Comparison of ENCODE assay signal across 8 mouse cellular contexts in genomic region chr11:9048011-9048702, GRCm38 (mm10). TPM values are rescaled to one million over a fixed set of nuclear protein-coding genes. Genes with fewer than 3 reads are reported as not detected.
DNase-seq lines count a peak whose midpoint lies in the region; ATAC-seq and TF ChIP-seq lines count a peak whose summit lies in the region.

Gene Gm11992, plus strand, starts transcription at chr11:9048594.

- WGBS in forebrain, embryonic 12.5 days = 4% methylated on average over 21 of the region's 21 CpGs
- 5% methylated on average over 21 of the region's 21 CpGs for WGBS in heart, embryonic 16.5 days
- 2% methylated on average over 21 of the region's 21 CpGs for WGBS in liver, embryonic 14.5 days (ENCODE audit: insufficient replicate concordance)
- 3% methylated on average over 21 of the region's 21 CpGs for WGBS in stomach, embryonic 15.5 days

- TF ChIP-seq CTCF in E14TG2a.4 (conservative IDR thresholded peaks at IDR 0.05; ENCODE audit: low read length) = no peak
- TF ChIP-seq CTCF in liver, embryonic 14.5 days (IDR thresholded peaks at IDR 0.05; ENCODE audit: low read depth) = no peak

- no peaks in the 10 kb centered on the region for H3K9me3 ChIP-seq in E14TG2a.4 (ENCODE audit: low read length)
- no peaks in the 10 kb centered on the region for H3K9me3 ChIP-seq in forebrain, embryonic 12.5 days
- H3K9me3 ChIP-seq in heart, embryonic 16.5 days (replicated peaks; ENCODE audit: control insufficient read depth, low read length) = no peaks in the 10 kb centered on the region
- H3K9me3 ChIP-seq in liver, embryonic 14.5 days (ENCODE audit: control insufficient read depth, low read length) = no peaks in the 10 kb centered on the region
- no peaks in the 10 kb centered on the region for H3K9me3 ChIP-seq in stomach, embryonic 15.5 days

- no peak for TF ChIP-seq EP300 in liver, embryonic 14.5 days (IDR thresholded peaks at IDR 0.05; ENCODE audit: low read depth)

- H3K27me3 ChIP-seq in E14TG2a.4 (ENCODE audit: insufficient read depth, low read length) = peaks cover 18% of the 10 kb centered on the region
- peaks cover 19% of the 10 kb centered on the region for H3K27me3 ChIP-seq in forebrain, embryonic 12.5 days
- no peaks in the 10 kb centered on the region for H3K27me3 ChIP-seq in heart, embryonic 16.5 days (ENCODE audit: control insufficient read depth, insufficient read depth, low read length)
- H3K27me3 ChIP-seq in liver, embryonic 14.5 days (ENCODE audit: control insufficient read depth, insufficient read depth, low read length) = no peaks in the 10 kb centered on the region
- no peaks in the 10 kb centered on the region for H3K27me3 ChIP-seq in stomach, embryonic 15.5 days (replicated peaks)

- peak within 1 kb of the TSS; percentile 93 for H3K4me2 ChIP-seq in forebrain, embryonic 12.5 days
- peak within 1 kb of the TSS; percentile 87 for H3K4me2 ChIP-seq in heart, embryonic 16.5 days (ENCODE audit: low read depth, low read length)
- peak within 1 kb of the TSS; percentile 72 for H3K4me2 ChIP-seq in liver, embryonic 14.5 days (ENCODE audit: low read depth)
- peak within 1 kb of the TSS; percentile 93 for H3K4me2 ChIP-seq in stomach, embryonic 15.5 days

- peaks cover 23% of the 10 kb centered on the region for H3K4me1 ChIP-seq in E14TG2a.4 (replicated peaks; ENCODE audit: low read depth, low read length)
- peaks cover 6% of the 10 kb centered on the region for H3K4me1 ChIP-seq in forebrain, embryonic 12.5 days
- peaks cover 27% of the 10 kb centered on the region for H3K4me1 ChIP-seq in heart, embryonic 16.5 days (ENCODE audit: control insufficient read depth, insufficient read depth, low read length)
- peaks cover 0 to 6% of the 10 kb centered on the region in 2 experiments; a peak in 2 of 4 replicates for H3K4me1 ChIP-seq in liver, embryonic 14.5 days (replicated peaks; ENCODE audit: control insufficient read depth in 2 of 2, insufficient read depth in 2 of 2, low read length in 1 of 2)
- H3K4me1 ChIP-seq in stomach, embryonic 15.5 days = peaks cover 5% of the 10 kb centered on the region; the same call in 1 of the 2 replicates

- H3K27ac ChIP-seq in forebrain, embryonic 12.5 days = no peak within 1 kb of the TSS
- H3K27ac ChIP-seq in heart, embryonic 16.5 days (ENCODE audit: low read length) = peak within 1 kb of the TSS; percentile 71
- H3K27ac ChIP-seq in liver, embryonic 14.5 days = no peak within 1 kb of the TSS
- H3K27ac ChIP-seq in stomach, embryonic 15.5 days = no peak within 1 kb of the TSS

- H3K4me3 ChIP-seq in E14TG2a.4 (replicated peaks; ENCODE audit: low read length) = peak within 1 kb of the TSS; percentile 86
- peak within 1 kb of the TSS; percentile 43 for H3K4me3 ChIP-seq in forebrain, embryonic 12.5 days (replicated peaks)
- peak within 1 kb of the TSS; percentile 56 for H3K4me3 ChIP-seq in heart, embryonic 16.5 days (ENCODE audit: low read length)
- H3K4me3 ChIP-seq in liver, embryonic 14.5 days (ENCODE audit: insufficient read depth in 1 of 2, low read depth in 2 of 2, low read length in 2 of 2) = peak within 1 kb of the TSS; percentile 43 to 52
- H3K4me3 ChIP-seq in stomach, embryonic 15.5 days (replicated peaks) = peak within 1 kb of the TSS; percentile 50

- peak within 1 kb of the TSS; percentile 42; the same call in 1 of the 2 replicates for H3K9ac ChIP-seq in forebrain, embryonic 12.5 days
- peak within 1 kb of the TSS; percentile 68 for H3K9ac ChIP-seq in heart, embryonic 16.5 days (ENCODE audit: low read length)
- H3K9ac ChIP-seq in liver, embryonic 14.5 days (replicated peaks) = no peak within 1 kb of the TSS
- H3K9ac ChIP-seq in stomach, embryonic 15.5 days = no peak within 1 kb of the TSS

- ATAC-seq in cerebellum, adult (ENCODE audit: insufficient number of reproducible peaks, low FRiP score, low TSS enrichment) = peak; percentile 85; the same call in 1 of the 2 replicates
- peak; percentile 100 for ATAC-seq in forebrain, embryonic 12.5 days (ENCODE audit: low FRiP score)
- ATAC-seq in heart, embryonic 16.5 days (replicated peaks; ENCODE audit: extremely low read depth, insufficient read depth, low FRiP score) = peak; percentile 96
- peak; percentile 97 for ATAC-seq in liver, embryonic 14.5 days (ENCODE audit: insufficient read depth)
- peak; percentile 99 for ATAC-seq in stomach, embryonic 15.5 days (ENCODE audit: insufficient read depth, low FRiP score, low read depth)

- H3K36me3 ChIP-seq in E14TG2a.4 (ENCODE audit: insufficient read depth, low read length) = no peaks in the 10 kb centered on the region
- H3K36me3 ChIP-seq in forebrain, embryonic 12.5 days (replicated peaks) = no peaks in the 10 kb centered on the region
- H3K36me3 ChIP-seq in heart, embryonic 16.5 days (ENCODE audit: control insufficient read depth, insufficient read depth) = no peaks in the 10 kb centered on the region
- H3K36me3 ChIP-seq in liver, embryonic 14.5 days (replicated peaks; ENCODE audit: control insufficient read depth, insufficient read depth, low read depth) = no peaks in the 10 kb centered on the region
- H3K36me3 ChIP-seq in stomach, embryonic 15.5 days = no peaks in the 10 kb centered on the region

- DNase-seq in kidney, postnatal 36 days = peak; percentile 95 to 96
- peak; percentile 50 to 57 (median 56) for DNase-seq in liver, embryonic 14.5 days (ENCODE audit: low read depth in 3 of 3, low spot score in 3 of 3)
- peak; percentile 85 for DNase-seq in neural tube, embryonic 10.5 days (ENCODE audit: extremely low spot score, low spot score)

RNA-seq across cellular contexts. Expression of gene Gm11992, which starts in this region (rescaled TPM):
- 0.68 TPM in 2 replicates for polyA plus RNA-seq in forebrain, embryonic 12.5 days (2016; fragmentation: Nextera tagmentation; extraction: Ambion mirVana)
- polyA plus RNA-seq in heart, embryonic 16.5 days (2015; fragmentation: Nextera tagmentation; extraction: Ambion mirVana) = 5.5 and 6.0 TPM in 2 replicates
- polyA plus RNA-seq in liver, embryonic 14.5 days (2012; rRNA removed) = 0.04 and 0.10 TPM in 2 replicates
- 0.09 TPM in 2 replicates for polyA plus RNA-seq in liver, embryonic 14.5 days (2014; fragmentation: Nextera tagmentation; extraction: Ambion mirVana)
- 0.92 and 1.2 TPM in 2 replicates for polyA plus RNA-seq in stomach, embryonic 15.5 days (2015; fragmentation: Nextera tagmentation; extraction: Ambion mirVana)

Comparison
In these comparisons a context has a peak if more than half of its experiments do, and no peak if none do; other contexts are left out.
1. Peak in ATAC-seq, H3K4me3 ChIP-seq, H3K9ac ChIP-seq and H3K4me2 ChIP-seq in forebrain, embryonic 12.5 days; RNA of the gene not detected or under 1 TPM.
2. Peak in DNase-seq, ATAC-seq, H3K4me3 ChIP-seq and H3K4me2 ChIP-seq in liver, embryonic 14.5 days; RNA of the gene not detected or under 1 TPM.